Mouse (Mus musculus) liver, embryonic 12.5 days (tissue): ENCODE measurements around the gene Fam53b. TPM values are rescaled to one million over a fixed set of nuclear protein-coding genes. Genes with fewer than 3 reads are reported as not detected.

Experiments used
- ATAC-seq: fragments of 200-750 bp; cut with Nextera tagmentation; 2 replicates; pipeline ENCODE4 v1.8.0; 2017; ENCODE audit warnings: moderate number of reproducible peaks, mild to moderate bottlenecking, moderate library complexity
- H3K27ac ChIP-seq: fragments of 300-500 bp; sonication (generic); 2 replicates; pipeline ENCODE4 v1.5.1; 2016; ENCODE audit warnings: mild to moderate bottlenecking
- H3K27me3 ChIP-seq: fragments of 300-500 bp; sonication (generic); replicated peaks from 2 replicates; pipeline ENCODE4 v1.6.1; 2016; ENCODE audit warnings: mild to moderate bottlenecking, moderate library complexity
- H3K36me3 ChIP-seq: fragments of 300-500 bp; sonication (generic); 2 replicates; pipeline ENCODE4 v1.6.1; 2016; ENCODE audit warnings: mild to moderate bottlenecking, moderate library complexity
- H3K4me1 ChIP-seq: fragments of 300-500 bp; sonication (generic); 2 replicates; pipeline ENCODE4 v1.6.1; 2016
- H3K4me2 ChIP-seq: fragments of 300-500 bp; sonication (generic); 2 replicates; pipeline ENCODE4 v1.6.1; 2016; ENCODE audit warnings: mild to moderate bottlenecking, moderate library complexity
- H3K4me3 ChIP-seq: fragments of 300-500 bp; sonication (generic); 2 replicates; pipeline ENCODE4 v1.5.1; 2016; ENCODE audit warnings: mild to moderate bottlenecking, moderate library complexity
- H3K9ac ChIP-seq: fragments of 300-500 bp; sonication (generic); 2 replicates; pipeline ENCODE4 v1.6.1; 2016; ENCODE audit warnings: mild to moderate bottlenecking, moderate library complexity
- H3K9me3 ChIP-seq: fragments of 300-500 bp; sonication (generic); replicated peaks from 2 replicates; pipeline ENCODE4 v1.6.1; 2016; ENCODE audit warnings: mild to moderate bottlenecking, moderate library complexity
- WGBS: fragments of 180-500 bp; shearing (Covaris S2); methylation state at CpG from one replicate; pipeline ENCODE4 v1.1.7; 2016; ENCODE audit not compliant: insufficient replicate concordance; 5-methylcytosine and 5-hydroxymethylcytosine counted together
- polyA plus RNA-seq: library from polyadenylated mRNA; unstranded; fragments of >200 nt; fragmentation: Nextera tagmentation; extraction: Ambion mirVana; gene quantifications from 2 replicates; pipeline ENCODE4 v1.2.1, GENCODE M21; 2016

The Fam53b gene
- polyA plus RNA-seq, 1 experiment from 2014 or later: 28.8 TPM

GRCm38 (mm10) chr7:132739829-132740228, 73.9 kb downstream of the Fam53b start:
- peak; percentile 44 for ATAC-seq
- Histone ChIP-seq H3K36me3 (peaks cover 61% of the 10 kb centered on the region), H3K27me3 (no peaks in the 10 kb centered on the region), H3K9me3 (no peaks in the 10 kb centered on the region), H3K4me2 (peak overlapping the region; percentile 65), H3K27ac (peak overlapping the region; percentile 90), H3K4me3 (peak overlapping the region; percentile 40), H3K9ac (peak overlapping the region; percentile 72), H3K4me1 (peaks cover 83% of the 10 kb centered on the region)
- WGBS: 43% methylated on average over 6 of the region's 6 CpGs

- peak overlapping the region; percentile 72 for H3K9ac ChIP-seq
- H3K4me1 ChIP-seq: peaks cover 89% of the 10 kb centered on the region
- WGBS: 34% methylated on average over 6 of the region's 6 CpGs
- peaks cover 70% of the 10 kb centered on the region for H3K36me3 ChIP-seq
- ATAC-seq: peak; percentile 89
- no peaks in the 10 kb centered on the region for H3K27me3 ChIP-seq
- no peaks in the 10 kb centered on the region for H3K9me3 ChIP-seq
- peak overlapping the region; percentile 90 for H3K27ac ChIP-seq
- H3K4me2 ChIP-seq: peak overlapping the region; percentile 65
- peak overlapping the region; percentile 40 for H3K4me3 ChIP-seq
Observed at GRCm38 (mm10) chr7:132738844-132739243, 74.8 kb downstream of the Fam53b start.

DNA sequence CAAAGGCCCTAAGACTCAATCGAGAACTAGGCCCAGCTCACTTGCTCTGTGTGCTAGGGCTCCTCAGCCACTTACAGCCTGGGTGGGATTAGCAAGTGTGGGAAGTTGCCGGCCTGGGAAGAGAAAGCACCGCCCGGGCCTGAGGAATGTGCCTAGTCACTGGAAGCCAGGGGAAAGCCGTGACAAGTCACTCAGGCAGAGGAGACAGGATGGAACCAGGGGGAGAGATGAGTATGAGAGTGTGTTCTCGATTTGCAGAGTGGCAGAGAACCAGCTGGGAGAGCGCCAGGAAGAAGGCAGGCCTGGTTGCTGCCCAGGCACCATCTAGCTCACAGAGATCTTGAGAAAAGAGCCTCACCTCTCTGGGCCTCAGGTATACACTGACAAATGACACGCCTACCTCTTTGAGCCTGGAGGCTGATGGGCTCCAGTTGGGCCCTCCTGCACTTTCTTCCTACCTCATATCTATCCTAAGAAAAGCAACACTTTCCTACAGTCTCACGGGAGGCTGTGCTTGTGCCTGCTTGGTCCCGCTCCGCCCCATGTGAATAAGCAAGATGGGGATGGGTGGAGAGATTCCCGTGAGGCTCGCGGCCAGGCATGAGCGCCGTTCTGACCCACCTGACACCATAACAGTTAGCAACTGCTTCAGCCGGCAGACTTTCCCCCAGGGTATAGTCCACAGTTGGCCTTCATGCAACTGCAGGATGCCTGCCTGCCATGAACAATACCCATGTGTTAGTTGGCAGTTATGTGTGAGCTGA, 77.4 kb downstream of the Fam53b start:
- no peaks in the 10 kb centered on the region for H3K27me3 ChIP-seq
- peaks cover 77% of the 10 kb centered on the region for H3K36me3 ChIP-seq
- peaks cover 87% of the 10 kb centered on the region for H3K4me1 ChIP-seq
- peak overlapping the region; percentile 46 for H3K4me2 ChIP-seq
- ATAC-seq: no peak
- peak overlapping the region; percentile 90 for H3K27ac ChIP-seq
- H3K9ac ChIP-seq: peak overlapping the region; percentile 47; the same call in 1 of the 2 replicates
- WGBS: 72% methylated on average over 17 of the region's 17 CpGs
- H3K9me3 ChIP-seq: no peaks in the 10 kb centered on the region
- no peak overlapping the region for H3K4me3 ChIP-seq

DNA sequence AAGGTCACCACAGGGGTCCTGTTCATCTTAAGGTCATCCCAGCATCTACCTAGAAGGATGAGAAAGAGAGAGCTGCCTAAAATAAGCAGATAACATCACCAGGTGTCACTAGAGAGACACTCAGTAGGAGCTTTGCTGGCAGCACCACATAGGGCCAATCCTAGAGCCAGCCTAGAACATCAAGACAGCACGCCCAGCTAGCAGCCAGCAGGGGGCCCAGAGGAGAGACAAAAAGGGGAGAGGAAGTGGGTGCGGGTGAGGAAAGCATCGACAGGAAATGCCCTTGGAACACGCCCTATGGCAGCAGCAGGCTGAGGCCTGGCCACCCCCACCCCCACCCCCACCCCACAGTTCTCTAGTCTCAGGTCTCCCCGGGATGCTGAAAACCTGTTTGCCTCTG, 78.5 kb downstream of the Fam53b start:
- Histone ChIP-seq H3K27me3 (no peaks in the 10 kb centered on the region), H3K4me3 (no peak overlapping the region), H3K4me2 (peak overlapping the region; percentile 46), H3K27ac (peak overlapping the region; percentile 90), H3K4me1 (peaks cover 87% of the 10 kb centered on the region), H3K9ac (peak overlapping the region; percentile 47; the same call in 1 of the 2 replicates), H3K36me3 (peaks cover 77% of the 10 kb centered on the region), H3K9me3 (no peaks in the 10 kb centered on the region)
- ATAC-seq: peak; percentile 53
- 12% methylated on average over 5 of the region's 5 CpGs for WGBS

DNA sequence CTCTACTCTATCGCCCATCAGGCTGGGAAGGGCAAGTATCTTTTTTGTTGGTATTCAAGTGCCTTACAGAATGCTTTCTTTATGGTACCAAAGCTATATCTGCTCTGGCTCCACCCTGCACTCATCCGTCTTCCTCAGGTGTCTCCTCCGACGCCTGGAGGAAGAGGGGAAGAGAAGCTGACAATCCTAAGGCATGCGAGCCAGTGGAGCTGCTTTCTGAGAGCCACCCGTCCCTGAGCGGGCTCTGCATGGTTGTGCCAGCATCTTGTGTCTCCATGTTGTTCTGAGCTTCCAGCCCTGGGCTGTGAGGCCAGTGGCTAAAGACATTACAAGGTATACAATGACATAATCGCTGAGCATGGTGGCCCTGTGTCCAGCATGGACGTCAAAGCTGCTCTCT, 79.5 kb downstream of the Fam53b start:
- ATAC-seq: no peak
- H3K4me1 ChIP-seq: peaks cover 87% of the 10 kb centered on the region
- no peak overlapping the region for H3K4me3 ChIP-seq
- H3K36me3 ChIP-seq: peaks cover 84% of the 10 kb centered on the region
- H3K9ac ChIP-seq: no peak overlapping the region
- no peaks in the 10 kb centered on the region for H3K27me3 ChIP-seq
- H3K27ac ChIP-seq: 0 out of 2 replicates have a peak overlapping the region, but pooled peaks have one; percentile 90
- whole genome bisulfite sequencing: 81% methylated on average over 9 of the region's 9 CpGs
- H3K4me2 ChIP-seq: no peak overlapping the region
- H3K9me3 ChIP-seq: no peaks in the 10 kb centered on the region

- WGBS: 84% methylated on average over 6 of the region's 6 CpGs
- Histone ChIP-seq H3K4me1 (peaks cover 87% of the 10 kb centered on the region), H3K27me3 (no peaks in the 10 kb centered on the region), H3K9me3 (no peaks in the 10 kb centered on the region), H3K4me3 (no peak overlapping the region), H3K9ac (no peak overlapping the region), H3K27ac (no peak overlapping the region), H3K4me2 (no peak overlapping the region), H3K36me3 (peaks cover 89% of the 10 kb centered on the region)
- ATAC-seq: no peak
Observed at GRCm38 (mm10) chr7:132733521-132733920, 80.2 kb downstream of the Fam53b start.

GRCm38 (mm10) chr7:132732136-132732789, 81.4 kb downstream of the Fam53b start:
- Histone ChIP-seq H3K36me3 (peaks cover 87% of the 10 kb centered on the region), H3K27ac (0 out of 2 replicates have a peak overlapping the region, but pooled peaks have one; percentile 26), H3K4me1 (peaks cover 82% of the 10 kb centered on the region), H3K4me2 (no peak overlapping the region), H3K27me3 (no peaks in the 10 kb centered on the region), H3K9ac (no peak overlapping the region; the same call in 1 of the 2 replicates), H3K4me3 (no peak overlapping the region), H3K9me3 (no peaks in the 10 kb centered on the region)
- WGBS: 87% methylated on average over 6 of the region's 6 CpGs
- no peak for ATAC-seq

- Histone ChIP-seq H3K4me1 (peaks cover 76% of the 10 kb centered on the region), H3K27me3 (no peaks in the 10 kb centered on the region), H3K36me3 (peaks cover 87% of the 10 kb centered on the region), H3K9me3 (no peaks in the 10 kb centered on the region), H3K9ac (no peak overlapping the region), H3K4me2 (no peak overlapping the region), H3K27ac (0 out of 2 replicates have a peak overlapping the region, but pooled peaks have one; percentile 26), H3K4me3 (no peak overlapping the region)
- no peak for ATAC-seq
- 86% methylated on average over 6 of the region's 6 CpGs for WGBS
Observed at GRCm38 (mm10) chr7:132731558-132731957, 82.1 kb downstream of the Fam53b start.

DNA sequence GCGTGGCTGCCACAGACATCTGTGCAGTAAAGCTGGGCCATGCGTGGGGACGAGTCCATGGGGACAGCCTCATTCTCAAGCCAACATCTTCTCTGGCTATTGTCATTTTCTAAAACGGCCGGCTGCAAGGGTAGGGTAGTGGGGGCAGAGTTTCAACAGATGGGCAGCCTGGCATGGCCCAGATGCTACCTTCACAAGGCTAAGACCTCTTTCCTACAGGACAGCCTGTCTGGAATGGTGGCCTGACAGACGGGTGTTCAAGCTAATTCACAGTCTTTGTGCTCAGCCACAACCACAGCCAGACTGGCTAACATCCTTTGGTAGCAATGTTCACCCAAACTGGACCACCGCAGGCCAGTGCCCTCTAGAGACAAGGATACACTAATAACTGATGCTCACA, 83.2 kb downstream of the Fam53b start:
- WGBS: 83% methylated on average over 7 of the region's 7 CpGs
- Histone ChIP-seq H3K4me1 (peaks cover 73% of the 10 kb centered on the region), H3K27me3 (no peaks in the 10 kb centered on the region), H3K4me2 (no peak overlapping the region), H3K4me3 (no peak overlapping the region), H3K27ac (no peak overlapping the region), H3K36me3 (peaks cover 91% of the 10 kb centered on the region), H3K9me3 (no peaks in the 10 kb centered on the region), H3K9ac (no peak overlapping the region)
- no peak for ATAC-seq

GRCm38 (mm10) chr7:132729093-132729831, 84.4 kb downstream of the Fam53b start:
- Histone ChIP-seq H3K4me3 (no peak overlapping the region), H3K9ac (no peak overlapping the region), H3K4me2 (no peak overlapping the region), H3K27me3 (no peaks in the 10 kb centered on the region), H3K36me3 (peaks cover 88% of the 10 kb centered on the region), H3K9me3 (no peaks in the 10 kb centered on the region), H3K4me1 (peaks cover 73% of the 10 kb centered on the region), H3K27ac (peak overlapping the region; percentile 59)
- ATAC-seq: peak; percentile 73
- WGBS: 66% methylated on average over 4 of the region's 4 CpGs

DNA sequence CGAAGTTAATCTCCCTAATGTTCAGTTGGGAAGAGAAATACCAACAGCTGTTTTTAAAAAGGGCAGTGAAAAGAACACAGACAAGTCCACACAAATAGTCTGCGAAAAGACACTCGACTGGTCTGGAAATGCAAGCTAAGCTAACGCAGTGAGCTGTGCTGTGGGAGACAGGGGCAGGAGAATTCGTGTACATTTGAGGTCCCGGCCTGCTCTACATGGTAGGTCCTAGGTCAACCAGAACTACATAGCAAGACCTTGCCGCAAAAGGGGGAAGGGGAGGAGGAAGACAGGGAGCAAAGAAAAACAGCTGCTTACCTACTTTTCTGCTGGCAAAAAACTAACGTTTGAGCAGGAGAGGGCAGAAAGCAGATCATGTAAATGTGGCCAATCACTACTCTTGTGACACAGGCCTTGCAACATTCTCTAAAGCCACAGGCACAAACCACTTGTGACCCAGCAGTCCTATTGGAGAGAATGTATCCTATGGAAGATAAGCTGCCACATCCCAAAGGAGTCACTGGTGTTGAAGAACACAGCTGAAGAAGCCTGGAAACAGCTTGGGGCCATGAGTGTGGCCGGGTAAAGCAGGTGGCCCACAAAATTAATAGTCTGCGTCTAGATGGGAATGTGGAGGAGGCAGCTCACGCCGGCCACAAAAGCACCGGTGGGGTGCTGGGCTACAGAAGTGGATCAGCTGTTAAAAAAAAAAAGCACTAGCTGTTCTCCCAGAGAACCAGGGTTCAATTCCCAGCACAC, 87.4 kb downstream of the Fam53b start:
- peak overlapping the region; percentile 17; the same call in 1 of the 2 replicates for H3K27ac ChIP-seq

More for the DNA sequence above, 87.4 kb downstream of the Fam53b start:
- no peak for ATAC-seq
- H3K36me3 ChIP-seq: peaks cover 72% of the 10 kb centered on the region
- H3K4me1 ChIP-seq: peaks cover 76% of the 10 kb centered on the region
- H3K27me3 ChIP-seq: no peaks in the 10 kb centered on the region
- 86% methylated on average over 13 of the region's 13 CpGs for WGBS
- no peak overlapping the region for H3K4me2 ChIP-seq
- H3K9ac ChIP-seq: 0 out of 2 replicates have a peak overlapping the region, but pooled peaks have one; percentile 4
- H3K4me3 ChIP-seq: no peak overlapping the region
- H3K9me3 ChIP-seq: no peaks in the 10 kb centered on the region
